Mouse (Mus musculus): ENCODE results near the gene Erc2.

The Erc2 gene

DNA sequence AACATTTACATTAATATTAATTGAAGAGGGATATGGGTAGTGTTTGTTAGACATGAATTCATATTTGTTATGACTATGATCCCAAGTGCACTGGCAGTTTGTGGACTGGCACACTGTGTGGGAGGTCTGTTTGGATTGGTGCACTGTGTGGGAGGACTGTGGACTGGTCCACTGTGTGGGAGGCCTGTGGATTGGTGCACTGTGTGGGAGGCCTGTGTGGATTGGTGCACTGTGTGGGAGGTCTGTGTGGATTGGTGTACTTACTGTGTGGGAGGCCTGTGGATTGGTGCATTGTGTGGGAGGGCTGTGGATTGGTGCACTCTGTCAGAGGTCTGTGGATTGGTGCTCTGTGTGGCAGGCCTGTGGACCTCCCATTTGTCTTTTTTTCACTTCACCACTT is 331.6 kb downstream of the Erc2 start:
- DNase-seq, result no peak

DNA sequence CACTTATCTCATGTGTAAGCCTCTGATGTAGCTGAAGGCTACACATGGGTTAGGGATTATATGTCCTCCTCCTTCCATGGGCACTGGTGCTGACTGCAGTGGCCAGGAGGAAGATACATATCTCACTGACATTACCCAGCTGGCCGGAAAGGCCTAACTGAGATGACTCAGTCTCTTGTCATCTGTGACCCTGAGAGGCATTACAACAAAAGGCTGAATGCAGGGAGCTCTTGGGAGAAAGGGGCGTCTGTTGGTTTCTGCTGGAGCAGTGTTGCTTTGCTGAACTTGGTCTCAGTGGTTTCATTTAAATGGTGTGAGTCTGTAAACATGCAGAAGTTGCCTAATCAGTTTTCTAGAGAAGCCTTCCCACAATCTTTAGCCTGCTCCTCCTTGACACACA is 334.6 kb downstream of the Erc2 start:
- no peak for DNase-seq

DNA sequence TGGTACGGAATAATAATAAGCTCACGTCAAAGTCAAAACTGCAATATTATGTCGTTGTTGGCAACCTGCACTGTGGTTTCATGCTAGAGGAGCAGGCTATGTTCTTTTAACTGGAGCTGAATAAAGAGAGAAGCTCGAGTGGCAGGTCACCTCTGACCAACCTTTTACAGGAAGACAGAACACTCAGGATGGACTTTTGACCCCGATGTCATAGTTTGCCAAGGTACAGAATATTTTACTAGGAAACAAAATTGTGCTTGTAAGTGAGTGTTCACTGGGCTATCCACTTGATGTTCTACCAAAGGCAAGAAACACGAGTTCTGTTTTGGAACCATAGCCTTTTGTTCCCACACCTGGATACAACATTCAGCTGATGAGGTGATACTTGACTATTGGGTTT is 351.5 kb downstream of the Erc2 start:
- no peak for DNase-seq

DNA sequence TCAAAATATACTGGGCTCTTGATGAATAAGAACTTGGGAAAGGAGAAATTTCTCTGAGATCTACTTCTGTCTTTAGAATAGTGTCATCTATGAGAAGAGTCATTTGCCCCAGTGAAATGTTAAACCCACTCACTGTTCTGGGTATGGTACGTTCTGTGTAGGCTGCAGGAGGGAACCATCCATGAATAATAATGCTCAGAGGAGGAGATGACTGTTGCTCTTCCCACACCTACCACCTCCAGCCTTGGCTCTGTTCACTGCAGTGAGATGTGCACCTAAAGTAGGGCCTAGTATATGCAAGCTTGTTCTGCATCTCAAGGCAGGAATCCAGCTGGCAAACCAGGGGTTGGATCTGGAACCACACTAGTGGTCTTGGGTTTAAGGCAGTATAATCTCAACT is 353.4 kb downstream of the Erc2 start:
- peak; percentile 91 for DNase-seq

DNA sequence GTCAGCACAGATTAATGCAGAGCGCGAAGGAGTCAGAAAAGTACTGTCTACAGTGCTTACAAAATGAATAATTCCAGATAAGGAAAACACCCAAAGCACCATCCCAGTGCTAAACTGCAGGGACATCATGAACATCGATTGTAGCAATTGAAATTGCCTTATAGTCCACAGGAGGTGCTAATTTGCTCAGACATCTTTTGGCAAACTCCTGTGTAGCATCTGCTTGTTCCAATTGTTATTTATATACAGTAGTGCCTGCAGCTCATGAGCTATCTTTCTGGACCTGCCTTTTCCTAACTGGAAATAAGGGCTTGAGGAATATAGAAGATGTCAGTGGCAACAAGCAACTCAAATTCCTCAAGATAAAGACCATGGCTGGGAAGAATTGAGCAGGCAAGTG is 362.5 kb downstream of the Erc2 start:
- peak; percentile 28 for DNase-seq

DNA sequence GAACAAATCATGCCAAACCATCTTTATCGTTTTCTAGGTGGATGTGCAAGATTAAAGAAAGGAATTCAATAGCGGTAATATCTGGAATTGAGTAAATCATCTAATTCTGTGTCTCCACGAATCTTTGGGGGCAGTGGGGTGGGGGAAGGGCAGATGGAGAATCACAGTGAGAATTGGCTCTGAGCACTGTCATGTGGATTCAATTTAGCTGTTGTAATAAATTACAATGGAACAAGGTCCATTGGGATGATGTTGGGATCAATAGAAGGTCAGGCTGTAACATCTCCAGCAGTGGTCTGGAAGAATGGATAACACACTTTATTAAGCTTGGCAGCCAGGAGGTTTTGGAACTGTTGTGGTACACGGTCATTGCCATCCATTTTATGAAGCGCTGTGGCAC is 363.0 kb downstream of the Erc2 start:
- DNase-seq, result no peak

DNA sequence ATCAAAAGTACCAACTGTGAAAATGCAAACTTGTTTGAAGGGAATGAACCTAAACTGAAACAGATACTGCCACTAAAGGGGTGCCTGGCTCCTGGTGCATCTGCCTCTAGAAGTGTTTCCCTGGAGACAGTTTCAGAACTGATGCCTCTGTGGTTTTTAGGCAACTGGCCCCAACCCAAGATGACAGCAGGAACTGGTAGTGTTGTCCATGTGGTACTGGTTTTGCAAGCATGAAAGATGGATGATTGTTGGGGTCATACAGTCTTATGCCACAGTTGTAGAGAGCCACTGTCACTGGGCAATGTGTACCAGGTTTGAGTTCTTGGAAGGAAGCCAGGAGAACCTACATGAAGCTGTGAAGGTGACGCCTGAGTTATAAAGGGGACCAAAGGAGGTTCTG is 365.2 kb downstream of the Erc2 start:
- no peak for DNase-seq

DNA sequence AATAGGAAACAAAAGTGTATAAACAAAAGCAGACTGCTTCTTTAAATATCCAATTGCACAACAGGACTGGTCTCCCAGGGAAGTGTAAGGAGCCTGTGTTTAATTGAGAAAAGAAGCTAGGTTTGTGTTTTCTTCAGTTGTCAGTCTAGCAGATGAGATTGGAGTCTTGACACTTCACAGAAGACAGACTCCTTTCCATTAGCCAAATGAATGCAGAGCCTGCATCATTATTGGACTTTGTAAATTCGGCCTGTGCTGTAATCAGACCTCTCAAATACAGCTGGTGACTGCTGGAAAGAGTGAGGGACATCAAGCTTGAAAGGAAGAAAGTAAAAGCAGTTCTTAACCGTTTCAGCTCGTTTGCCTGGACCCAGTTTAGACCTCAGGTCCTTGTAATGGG is 376.3 kb downstream of the Erc2 start:
- DNase-seq, result no peak

DNA sequence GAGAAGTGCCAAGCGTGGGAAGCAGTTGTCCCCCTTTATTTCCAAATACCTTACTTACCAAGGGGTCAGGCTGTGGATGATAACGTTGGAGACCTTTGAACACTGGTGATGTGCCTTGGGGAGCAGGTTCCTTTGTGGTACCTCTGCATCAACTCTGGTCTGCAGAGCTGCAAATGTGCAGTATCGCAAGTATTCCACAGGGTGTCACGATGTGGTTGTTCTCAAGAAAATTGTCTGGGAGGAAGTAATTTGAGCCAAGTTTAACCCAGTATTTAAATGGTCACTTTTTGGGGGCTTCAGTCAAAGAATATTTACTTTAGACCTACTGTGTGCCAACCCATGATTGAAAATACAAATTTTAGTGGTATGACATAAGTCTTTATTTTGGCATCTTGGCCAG is 381.8 kb downstream of the Erc2 start:
- DNase-seq, result no peak

DNA sequence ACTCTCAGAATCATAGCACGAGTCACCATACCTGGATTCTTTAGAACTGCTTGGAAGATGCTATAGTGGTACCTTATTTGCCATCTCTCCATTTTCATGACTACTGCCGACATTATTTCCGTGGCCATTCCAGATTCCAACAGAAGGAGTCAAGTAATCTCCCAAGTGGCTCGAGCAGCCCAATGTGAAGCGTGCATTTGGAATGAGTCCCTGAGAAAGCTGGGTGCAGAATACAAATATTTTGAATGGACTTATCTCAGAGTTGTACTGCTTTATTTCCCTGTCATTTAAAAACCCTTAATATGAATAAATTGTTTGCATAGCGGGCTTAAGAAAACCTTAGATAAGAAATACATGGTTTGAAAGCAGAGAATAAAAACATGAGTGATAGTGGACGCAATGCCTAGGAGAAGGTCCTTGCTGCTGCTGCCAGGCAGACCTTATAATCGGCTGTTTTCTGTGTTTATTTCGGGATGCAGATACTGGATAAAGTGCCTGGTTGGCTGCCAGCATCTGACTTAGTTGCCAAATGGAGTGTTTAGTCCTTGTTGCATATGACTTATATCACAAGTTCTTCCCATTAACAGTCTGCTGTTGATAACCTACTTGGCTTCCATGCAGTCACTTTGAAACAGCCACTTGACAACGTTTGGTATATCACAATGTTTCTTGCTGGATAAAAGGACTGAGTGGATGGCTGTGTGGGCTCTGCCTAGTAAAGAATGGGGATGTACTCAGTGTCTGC is 388.5 kb downstream of the Erc2 start:
- DNase-seq, result no peak

DNA sequence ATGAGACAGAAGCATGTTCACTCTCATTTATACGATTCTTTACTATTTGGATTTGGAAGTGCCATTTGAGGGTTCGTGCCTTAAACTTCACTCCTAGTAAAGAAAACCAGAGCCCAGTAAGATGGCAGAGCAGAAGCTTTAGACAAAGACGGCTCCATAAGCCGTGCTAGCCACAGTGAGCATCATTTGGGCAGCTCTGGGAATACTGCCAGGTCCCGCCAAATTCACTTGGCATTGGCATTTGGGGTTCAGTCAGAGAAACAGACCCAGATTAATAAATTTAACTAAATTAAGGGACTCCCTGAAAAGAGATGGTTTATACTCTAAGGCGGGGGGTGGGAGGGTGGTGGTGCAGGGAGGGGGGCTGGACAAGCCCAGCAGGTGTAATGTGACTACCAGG is 401.0 kb downstream of the Erc2 start:
- DNase-seq, result no peak

DNA sequence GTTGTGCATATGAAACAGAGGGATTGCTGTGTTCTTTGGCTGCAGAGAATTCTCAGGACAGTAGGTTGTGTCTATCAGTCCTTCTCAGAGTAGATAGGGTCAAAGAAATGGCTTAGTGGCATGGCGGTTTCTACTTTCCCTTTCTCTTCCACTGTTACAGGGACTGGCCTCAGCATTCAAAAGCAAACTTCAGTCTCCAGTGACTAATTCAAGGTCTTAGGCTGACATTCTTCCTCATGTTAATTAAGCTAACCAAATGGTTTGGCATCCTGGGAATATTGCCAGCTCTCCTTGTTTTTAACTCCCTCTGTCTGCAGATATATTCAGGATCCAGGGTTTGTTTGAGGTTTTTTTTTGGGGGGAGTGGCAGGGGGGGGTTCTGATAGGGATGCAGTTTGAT is 408.6 kb downstream of the Erc2 start:
- no peak for DNase-seq

DNA sequence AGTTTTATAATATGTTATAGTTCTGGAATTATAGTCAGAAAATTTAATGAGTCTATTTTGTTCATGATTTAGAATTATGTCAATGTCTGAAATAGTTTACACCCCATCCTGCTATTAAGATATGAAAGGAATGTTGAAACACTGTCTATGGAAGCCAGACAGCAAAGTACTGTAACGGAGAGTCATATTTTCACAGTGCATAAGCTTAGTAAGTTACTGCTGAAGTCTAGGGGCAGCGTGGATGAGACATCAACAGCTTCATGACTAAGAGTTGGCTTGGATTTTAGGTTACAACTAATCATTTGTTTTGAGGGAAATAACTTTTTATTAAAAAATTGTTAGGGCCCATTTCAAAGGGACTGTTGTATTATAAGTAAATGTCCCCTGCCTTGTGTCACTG is 412.8 kb downstream of the Erc2 start:
- no peak for DNase-seq

DNA sequence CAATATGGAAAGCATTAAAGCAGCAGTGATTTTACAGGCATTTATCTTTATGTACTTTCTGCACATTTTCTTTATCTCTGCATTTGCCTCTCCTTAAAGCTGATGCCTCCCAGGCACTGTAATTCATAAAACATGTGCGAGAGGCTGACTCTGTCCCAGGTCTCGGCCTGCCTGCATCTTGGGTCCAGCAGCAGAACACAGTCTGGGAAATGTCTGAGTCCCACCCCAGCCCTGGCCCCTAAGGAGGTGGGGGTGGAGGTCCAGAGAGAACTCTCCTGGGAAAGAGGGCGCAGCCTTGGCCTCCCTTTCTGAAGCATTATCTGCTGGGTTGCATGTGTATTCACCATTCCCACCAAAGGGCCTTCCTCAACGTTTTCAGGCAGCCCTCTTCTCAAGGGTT is 420.9 kb downstream of the Erc2 start:
- no peak for DNase-seq

DNA sequence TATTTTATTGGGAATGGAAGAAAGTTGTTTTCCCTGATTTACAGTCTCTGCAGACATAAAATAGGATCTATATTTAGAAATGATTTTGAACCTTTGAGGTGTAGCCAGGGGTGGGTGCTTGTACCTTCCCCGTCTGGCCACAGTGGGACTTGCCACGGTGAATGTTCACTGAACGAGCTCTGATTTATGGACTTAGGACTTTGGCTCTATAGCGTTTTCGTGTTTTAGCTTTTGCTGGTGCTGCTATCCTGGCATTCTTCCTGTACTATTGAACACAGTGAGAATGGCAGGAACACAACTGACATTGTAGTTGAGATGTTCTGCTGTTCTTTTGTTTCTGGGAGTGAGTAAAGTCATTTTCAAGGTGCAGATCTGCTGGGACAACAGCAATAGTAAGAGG is 429.4 kb downstream of the Erc2 start:
- DNase-seq, result no peak

DNA sequence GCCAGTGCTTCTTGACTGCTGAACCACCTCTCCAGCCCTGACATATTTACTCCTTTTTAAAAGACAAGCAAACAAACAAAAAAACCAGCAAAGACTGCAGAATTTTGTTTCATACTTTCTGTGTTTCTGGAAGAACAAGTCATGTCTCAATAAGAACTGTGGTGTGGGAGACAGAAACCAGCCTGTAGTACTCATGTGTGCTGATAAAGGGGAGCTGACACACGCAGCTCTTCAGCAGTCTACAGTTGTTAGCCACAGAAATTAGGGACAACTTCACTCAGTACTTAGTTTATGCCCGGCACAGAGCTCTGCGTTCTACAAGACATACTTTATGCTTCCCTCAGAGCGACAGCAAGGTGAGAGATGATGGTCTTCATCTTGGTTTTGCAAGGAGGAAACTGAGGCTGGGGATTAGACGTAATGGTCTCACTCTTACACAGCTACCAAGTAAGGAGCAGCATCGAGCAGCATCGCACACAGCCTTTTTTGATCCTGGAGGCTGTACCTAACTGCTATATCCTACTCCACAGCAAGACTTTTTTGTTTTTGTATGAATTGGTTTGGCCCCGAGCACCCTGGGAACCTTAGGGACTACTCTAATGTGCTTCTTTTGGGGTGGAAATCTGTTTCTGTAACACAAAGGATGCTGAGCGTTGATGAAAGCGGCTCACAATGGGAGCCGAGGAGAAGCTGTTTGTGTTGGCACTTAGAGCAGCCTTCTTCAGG is 435.1 kb downstream of the Erc2 start:
- no peak for DNase-seq

DNA sequence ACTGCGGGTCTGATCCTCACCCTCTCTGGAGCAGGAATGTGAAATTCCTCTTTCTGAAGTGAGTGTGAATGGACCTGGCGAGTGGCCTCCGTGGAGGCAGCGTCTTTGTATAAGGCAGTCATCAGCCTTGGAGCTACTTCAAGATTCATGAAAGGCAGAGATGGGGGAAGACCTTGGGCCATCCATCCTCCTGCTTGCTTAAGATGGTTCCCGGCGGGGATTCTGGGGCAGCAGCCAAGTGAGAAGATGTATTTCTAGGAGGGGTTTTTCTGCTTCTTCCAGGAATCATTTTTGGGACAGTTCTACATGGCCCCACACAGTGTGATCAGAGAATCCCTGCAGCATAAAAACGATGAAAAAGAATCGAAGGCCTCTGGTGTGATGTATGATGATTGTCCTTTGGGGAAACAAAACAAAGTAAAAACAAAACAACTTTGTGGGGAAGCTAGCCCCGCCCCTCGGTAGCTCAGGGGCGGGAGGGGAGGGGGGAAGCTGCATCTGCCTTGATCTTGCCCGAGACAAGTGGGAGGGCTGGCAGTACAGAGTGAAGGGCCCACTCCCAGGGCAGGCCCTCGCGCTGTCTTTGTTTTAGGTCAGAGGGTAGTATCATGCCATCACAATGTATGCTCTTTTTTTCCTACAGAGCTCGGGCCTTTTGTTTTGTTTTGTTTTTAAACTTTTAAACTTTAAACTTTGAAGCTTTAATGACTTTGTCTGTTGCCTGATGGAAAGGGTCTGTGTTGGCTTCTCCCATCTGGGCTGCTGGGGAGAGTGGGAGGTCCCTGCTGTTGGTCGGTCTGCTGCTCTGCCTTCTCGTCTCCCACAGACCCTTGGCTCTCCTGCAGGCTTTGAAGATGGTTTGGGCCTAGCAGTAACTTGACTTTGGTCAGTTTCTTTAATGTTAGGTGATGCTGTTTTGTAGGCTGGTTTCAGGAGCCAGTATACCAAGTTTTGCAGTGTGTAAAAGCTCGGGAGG is 435.9 kb downstream of the Erc2 start:
- DNase-seq, result peak; percentile 10

DNA sequence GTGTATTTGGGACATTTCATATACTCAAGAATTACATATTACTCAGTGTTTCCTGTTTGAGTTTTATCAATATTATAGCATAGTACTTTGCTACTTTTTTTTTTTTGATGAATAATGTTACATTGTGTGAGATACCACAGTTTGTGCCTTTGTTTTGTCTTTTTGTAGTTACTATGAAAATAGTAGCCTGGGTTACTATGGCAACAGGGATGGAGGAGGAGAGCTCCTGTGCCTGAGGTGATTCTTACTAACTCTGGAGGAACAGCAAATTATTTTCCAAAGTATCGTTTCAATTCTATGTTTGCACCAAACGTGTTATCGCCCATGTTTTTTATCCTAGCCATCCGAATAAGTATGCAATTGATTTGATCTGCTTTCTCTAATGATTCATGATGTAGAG is 438.7 kb downstream of the Erc2 start:
- DNase-seq, result peak; percentile 18

DNA sequence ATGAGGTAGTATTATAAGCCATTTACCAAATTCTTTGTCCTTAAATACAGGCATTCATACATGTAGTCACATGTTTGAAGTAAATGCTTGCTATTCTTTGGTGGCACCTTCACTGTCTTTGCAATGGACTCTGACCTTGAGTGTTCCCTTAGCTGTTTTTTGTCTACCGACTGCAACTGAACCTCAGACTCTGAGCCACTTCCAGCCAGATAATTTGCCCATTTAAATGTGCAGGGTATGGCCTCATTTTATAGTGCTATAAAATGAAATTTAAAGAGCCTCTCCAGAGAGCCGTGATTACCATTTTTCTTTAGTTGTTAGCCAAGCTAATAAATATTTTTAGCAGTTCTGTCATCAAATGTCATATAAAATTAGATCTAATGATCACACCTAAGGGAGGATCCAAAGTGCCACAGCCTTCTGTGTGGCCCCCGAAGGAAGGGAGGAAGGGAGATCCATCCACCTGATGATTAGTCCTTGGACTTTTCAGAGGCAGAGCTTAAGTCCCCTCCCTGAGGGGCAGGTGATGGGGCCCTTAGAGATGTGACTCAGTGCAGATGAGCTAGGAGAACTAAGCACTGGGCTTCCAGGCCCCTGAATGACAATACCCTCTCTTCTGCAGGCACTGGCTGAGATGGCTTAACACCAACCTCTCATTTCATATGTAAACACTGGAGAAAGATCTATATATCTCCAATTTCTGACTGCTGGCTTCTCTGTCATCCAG is 439.6 kb downstream of the Erc2 start:
- no peak for DNase-seq

DNA sequence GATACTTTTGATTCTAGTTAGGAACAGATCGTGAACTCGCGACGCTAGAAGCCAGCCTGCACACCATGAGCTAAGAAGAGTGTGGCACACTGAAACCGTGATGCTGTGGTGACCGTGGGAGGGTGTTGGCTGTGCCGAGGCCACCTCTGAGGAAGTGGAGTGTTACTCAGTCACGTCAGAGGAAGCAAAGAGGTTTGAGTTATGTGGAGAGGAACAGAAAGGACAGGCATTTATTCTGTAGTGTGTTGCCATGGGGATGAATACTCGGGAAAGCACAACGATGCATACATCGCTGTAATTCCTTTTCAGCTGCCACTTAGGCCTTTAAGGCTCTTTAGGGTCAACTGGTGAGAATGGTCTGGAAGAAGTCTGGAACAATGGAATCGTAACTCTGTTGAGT is 445.8 kb downstream of the Erc2 start:
- peak; percentile 56 for DNase-seq

DNA sequence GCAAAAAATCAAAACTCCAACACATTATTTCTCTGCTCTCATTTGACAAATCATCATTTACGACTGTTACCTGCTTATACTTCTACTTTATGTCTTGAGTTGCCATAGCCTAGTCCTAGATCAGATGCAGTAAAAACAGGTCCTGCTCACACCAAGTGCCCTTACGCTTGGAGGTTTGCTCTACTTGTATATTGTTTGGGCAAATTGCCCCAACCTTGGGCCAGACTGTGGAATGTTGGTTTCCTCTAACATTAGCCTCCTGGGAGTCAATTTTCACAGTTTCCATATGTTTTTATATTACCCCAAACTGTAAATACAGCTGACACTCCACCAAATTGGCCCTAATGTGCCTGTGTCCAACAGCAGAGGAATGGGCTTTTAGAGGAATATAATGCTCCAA is 447.6 kb downstream of the Erc2 start:
- DNase-seq, result no peak

DNA sequence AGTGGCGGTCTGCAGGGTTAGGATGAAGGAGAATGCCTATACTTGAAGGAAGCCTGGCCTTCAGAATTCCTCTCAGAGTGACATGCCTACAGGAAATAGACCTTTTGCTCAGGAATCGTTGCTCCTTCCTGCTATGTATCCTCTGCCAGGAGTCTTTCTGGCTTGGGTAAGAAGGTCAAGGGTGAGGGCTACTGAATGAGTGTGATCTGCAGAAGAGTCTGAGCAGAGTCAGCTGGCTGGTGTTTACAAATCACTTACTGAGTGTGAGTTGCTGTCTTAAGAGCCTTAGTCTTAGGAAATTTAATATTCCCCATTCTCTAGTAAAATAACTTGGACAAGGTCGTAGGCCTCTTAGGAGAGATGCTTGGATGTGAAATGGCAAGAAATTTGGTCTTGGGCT is 450.3 kb downstream of the Erc2 start:
- DNase-seq, result no peak

Data from right cerebral cortex, adult 18-20 months (tissue).